Mouse (Mus musculus): ENCODE results near the gene Gast. TPM values are rescaled to one million over a fixed set of nuclear protein-coding genes. Genes with fewer than 3 reads are reported as not detected.

Gast gene
- polyA plus RNA-seq (2014; fragmentation: Illumina TruSeq; extraction: RNeasy Lipid Tissue Mini Kit (QIAGEN cat#74804); ENCODE audit: low read depth, low replicate concordance), result not detected

DNA sequence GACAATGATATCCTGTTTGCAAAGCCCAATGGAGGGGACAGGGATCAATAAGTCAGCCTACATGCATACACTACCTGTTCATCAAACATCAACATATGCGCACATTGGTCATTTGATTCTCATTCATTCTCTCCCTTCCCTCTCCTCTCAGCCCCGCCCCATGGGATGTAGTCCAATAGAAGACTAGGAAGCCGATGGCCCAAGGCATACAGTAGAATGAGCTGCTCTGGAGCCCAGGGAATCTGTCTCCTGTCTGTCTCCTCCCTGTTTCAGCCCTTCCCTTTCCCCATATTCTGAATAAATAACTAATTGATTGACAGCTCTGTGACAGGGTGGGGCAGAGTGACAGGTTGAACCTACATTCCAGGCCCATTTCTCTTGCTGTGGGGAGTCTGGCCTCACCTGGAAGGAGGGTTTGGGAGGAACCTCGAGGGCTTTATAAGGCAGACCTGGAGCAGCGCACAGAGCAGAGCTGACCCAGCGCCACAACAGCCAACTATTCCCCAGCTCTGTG, at the start of gene Gast:
Gene Gast (plus strand): TSS at position 464 of the 514 bp plus-strand sequence.

DNA sequence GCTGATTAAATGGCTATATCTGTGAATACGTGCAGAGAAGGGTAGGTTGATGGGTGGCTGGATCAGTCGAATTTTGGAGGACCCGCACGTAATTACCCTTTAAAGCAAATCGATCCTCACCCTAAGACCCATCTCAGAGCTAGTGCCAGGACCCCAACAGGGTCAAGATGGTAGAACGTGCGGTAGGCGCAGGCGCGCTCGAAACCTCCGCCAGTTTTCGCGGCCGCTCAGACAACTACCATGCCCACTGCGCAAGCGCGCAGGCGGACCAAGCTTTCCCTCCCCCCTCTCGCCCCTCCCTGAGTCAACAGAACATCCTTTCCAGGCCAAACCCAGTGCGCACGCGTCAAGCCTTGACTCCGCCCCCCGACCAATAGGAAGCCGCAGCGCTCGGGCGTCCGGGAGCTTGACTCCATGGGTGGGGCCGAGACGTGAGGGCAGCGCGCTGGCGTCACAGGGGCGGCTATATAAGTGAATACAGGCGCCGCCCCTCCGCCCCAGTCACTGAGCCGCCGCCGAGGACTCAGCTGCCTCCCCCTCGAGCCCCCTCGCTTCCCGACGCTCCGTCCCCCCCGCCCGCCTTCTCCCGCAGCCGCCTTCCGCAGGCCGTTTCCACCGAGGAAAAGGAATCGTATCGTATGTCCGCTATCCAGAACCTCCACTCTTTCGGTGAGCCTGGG, 14.6 kb upstream of the Gast start, which contains the start of gene Eif1:
Gene Eif1 (plus strand): TSS at position 394 of the 680 bp plus-strand sequence.

DNA sequence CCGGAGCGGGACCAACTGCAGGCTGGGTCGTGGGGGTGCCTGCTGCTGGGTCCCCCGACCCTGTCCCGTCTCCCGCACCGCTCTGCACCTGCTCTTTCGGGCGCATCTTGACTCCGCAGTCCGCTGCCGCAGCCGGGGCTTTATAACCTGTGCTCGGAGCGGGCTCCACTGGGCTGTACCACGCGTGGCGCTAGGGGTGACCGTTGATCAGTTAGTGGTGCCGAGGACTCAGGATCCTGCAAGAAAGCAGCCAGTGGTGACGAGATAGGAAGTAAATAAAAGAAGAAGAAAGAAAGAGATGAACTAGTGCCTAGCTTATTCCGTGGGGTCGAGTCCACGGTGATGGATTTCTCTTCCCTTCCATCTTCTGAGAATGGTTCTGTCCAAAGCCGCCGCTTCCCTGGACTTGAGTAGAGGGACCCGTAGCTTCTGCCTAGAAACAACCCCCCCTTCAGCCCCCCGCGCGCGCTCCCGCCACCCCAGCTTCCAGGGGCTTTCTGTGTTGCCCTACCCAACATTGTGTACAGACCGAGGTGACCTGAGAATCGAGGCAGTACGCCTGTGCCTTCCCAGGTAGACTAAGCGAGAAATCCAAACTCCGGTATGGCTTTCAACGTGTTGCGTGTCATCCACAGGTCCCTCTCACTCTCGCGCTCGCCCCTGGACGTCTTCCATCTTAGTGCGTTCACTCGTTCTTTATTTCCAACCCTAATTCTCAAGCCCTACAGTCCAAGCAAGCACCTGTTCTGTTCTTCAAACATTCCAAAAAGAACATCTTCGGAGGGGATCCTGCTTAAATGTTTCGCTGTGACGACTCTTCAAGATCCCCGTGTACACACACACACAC, 22.0 kb downstream of the Gast start, which contains the start of gene Hap1:
Gene Hap1 (minus strand): TSS at position 157 of the 847 bp plus-strand sequence.

Other genes with a start within 250 kb of the Gast start
- 0.31 TPM for gene Krt32, start 246.2 kb upstream of the Gast start, polyA plus RNA-seq (2014; fragmentation: Illumina TruSeq; extraction: RNeasy Lipid Tissue Mini Kit (QIAGEN cat#74804); ENCODE audit: low read depth, low replicate concordance)
- not detected for gene Krt35, start 238.2 kb upstream of the Gast start, polyA plus RNA-seq (2014; fragmentation: Illumina TruSeq; extraction: RNeasy Lipid Tissue Mini Kit (QIAGEN cat#74804); ENCODE audit: low read depth, low replicate concordance)
- 0.48 TPM for gene Krt36, start 228.8 kb upstream of the Gast start, polyA plus RNA-seq (2014; fragmentation: Illumina TruSeq; extraction: RNeasy Lipid Tissue Mini Kit (QIAGEN cat#74804); ENCODE audit: low read depth, low replicate concordance)
- not detected for gene Krt13, start 212.8 kb upstream of the Gast start, polyA plus RNA-seq (2014; fragmentation: Illumina TruSeq; extraction: RNeasy Lipid Tissue Mini Kit (QIAGEN cat#74804); ENCODE audit: low read depth, low replicate concordance)
- gene Krt15, start 198.5 kb upstream of the Gast start, polyA plus RNA-seq (2014; fragmentation: Illumina TruSeq; extraction: RNeasy Lipid Tissue Mini Kit (QIAGEN cat#74804); ENCODE audit: low read depth, low replicate concordance), result 10.5 TPM
- gene Krt19, start 185.7 kb upstream of the Gast start, polyA plus RNA-seq (2014; fragmentation: Illumina TruSeq; extraction: RNeasy Lipid Tissue Mini Kit (QIAGEN cat#74804); ENCODE audit: low read depth, low replicate concordance), result 152 TPM
- not detected for gene Krt9, start 141.2 kb upstream of the Gast start, polyA plus RNA-seq (2014; fragmentation: Illumina TruSeq; extraction: RNeasy Lipid Tissue Mini Kit (QIAGEN cat#74804); ENCODE audit: low read depth, low replicate concordance)
- 34.6 TPM for gene Krt14, start 126.9 kb upstream of the Gast start, polyA plus RNA-seq (2014; fragmentation: Illumina TruSeq; extraction: RNeasy Lipid Tissue Mini Kit (QIAGEN cat#74804); ENCODE audit: low read depth, low replicate concordance)
- not detected for gene Krt16, start 85.5 kb upstream of the Gast start, polyA plus RNA-seq (2014; fragmentation: Illumina TruSeq; extraction: RNeasy Lipid Tissue Mini Kit (QIAGEN cat#74804); ENCODE audit: low read depth, low replicate concordance)
- gene Krt17, start 73.4 kb upstream of the Gast start, polyA plus RNA-seq (2014; fragmentation: Illumina TruSeq; extraction: RNeasy Lipid Tissue Mini Kit (QIAGEN cat#74804); ENCODE audit: low read depth, low replicate concordance), result 2.0 TPM
- gene Krt42, start 64.5 kb upstream of the Gast start, polyA plus RNA-seq (2014; fragmentation: Illumina TruSeq; extraction: RNeasy Lipid Tissue Mini Kit (QIAGEN cat#74804); ENCODE audit: low read depth, low replicate concordance), result not detected
- gene Eif1, start 14.5 kb upstream of the Gast start, polyA plus RNA-seq (2014; fragmentation: Illumina TruSeq; extraction: RNeasy Lipid Tissue Mini Kit (QIAGEN cat#74804); ENCODE audit: low read depth, low replicate concordance), result 496 TPM
- 33.4 TPM for gene Hap1, start 21.7 kb downstream of the Gast start, polyA plus RNA-seq (2014; fragmentation: Illumina TruSeq; extraction: RNeasy Lipid Tissue Mini Kit (QIAGEN cat#74804); ENCODE audit: low read depth, low replicate concordance)
- gene Jup, start 63.4 kb downstream of the Gast start, polyA plus RNA-seq (2014; fragmentation: Illumina TruSeq; extraction: RNeasy Lipid Tissue Mini Kit (QIAGEN cat#74804); ENCODE audit: low read depth, low replicate concordance), result 129 TPM
- gene P3h4, start 80.4 kb downstream of the Gast start, polyA plus RNA-seq (2014; fragmentation: Illumina TruSeq; extraction: RNeasy Lipid Tissue Mini Kit (QIAGEN cat#74804); ENCODE audit: low read depth, low replicate concordance), result 22.9 TPM
- 17.5 TPM for gene Fkbp10, start 81.3 kb downstream of the Gast start, polyA plus RNA-seq (2014; fragmentation: Illumina TruSeq; extraction: RNeasy Lipid Tissue Mini Kit (QIAGEN cat#74804); ENCODE audit: low read depth, low replicate concordance)
- 33.0 TPM for gene Nt5c3b, start 107.4 kb downstream of the Gast start, polyA plus RNA-seq (2014; fragmentation: Illumina TruSeq; extraction: RNeasy Lipid Tissue Mini Kit (QIAGEN cat#74804); ENCODE audit: low read depth, low replicate concordance)
- gene Klhl10, start 107.5 kb downstream of the Gast start, polyA plus RNA-seq (2014; fragmentation: Illumina TruSeq; extraction: RNeasy Lipid Tissue Mini Kit (QIAGEN cat#74804); ENCODE audit: low read depth, low replicate concordance), result 12.0 TPM
- 3.8 TPM for gene Klhl11, start 138.3 kb downstream of the Gast start, polyA plus RNA-seq (2014; fragmentation: Illumina TruSeq; extraction: RNeasy Lipid Tissue Mini Kit (QIAGEN cat#74804); ENCODE audit: low read depth, low replicate concordance)
- gene Acly, start 193.6 kb downstream of the Gast start, polyA plus RNA-seq (2014; fragmentation: Illumina TruSeq; extraction: RNeasy Lipid Tissue Mini Kit (QIAGEN cat#74804); ENCODE audit: low read depth, low replicate concordance), result 416 TPM
- gene Ttc25, start 211.2 kb downstream of the Gast start, polyA plus RNA-seq (2014; fragmentation: Illumina TruSeq; extraction: RNeasy Lipid Tissue Mini Kit (QIAGEN cat#74804); ENCODE audit: low read depth, low replicate concordance), result 7.9 TPM
- gene Cnp, start 240.5 kb downstream of the Gast start, polyA plus RNA-seq (2014; fragmentation: Illumina TruSeq; extraction: RNeasy Lipid Tissue Mini Kit (QIAGEN cat#74804); ENCODE audit: low read depth, low replicate concordance), result 21.8 TPM

All from adipose tissue, adult 10 weeks (tissue).